Mouse (Mus musculus): ENCODE measurements around the gene Speg. TPM values are rescaled to one million over a fixed set of nuclear protein-coding genes. Genes with fewer than 3 reads are reported as not detected.

The Speg gene
- polyA plus RNA-seq, 1 experiment from 2014 or later = 20.8 TPM

- no peaks in the 10 kb centered on the region for H3K27me3 ChIP-seq (ENCODE audit: control insufficient read depth, insufficient read depth, low read depth, low read length)
- 83% methylated on average over 17 of the region's 17 CpGs for WGBS
Observed at GRCm38 (mm10) chr1:75469287-75469825, 94.3 kb downstream of the Speg start.

GRCm38 (mm10) chr1:75476441-75476840 is 101.3 kb downstream of the Speg start:
- no peaks in the 10 kb centered on the region for H3K27me3 ChIP-seq (ENCODE audit: control insufficient read depth, insufficient read depth, low read depth, low read length)
- peaks cover 33% of the 10 kb centered on the region for H3K36me3 ChIP-seq (ENCODE audit: control insufficient read depth, insufficient read depth, low read length)
- ATAC-seq = no peak
- 94% methylated on average over 11 of the region's 11 CpGs for WGBS
- no peak overlapping the region for H3K27ac ChIP-seq (ENCODE audit: low read length)
- H3K4me3 ChIP-seq (ENCODE audit: low read depth, low read length) = no peak overlapping the region
- no peak overlapping the region for H3K9ac ChIP-seq (ENCODE audit: low read depth, low read length)
- no peaks in the 10 kb centered on the region for H3K9me3 ChIP-seq (replicated peaks; ENCODE audit: control insufficient read depth, low read length, poor library complexity, severe bottlenecking)
- peaks cover 30% of the 10 kb centered on the region for H3K4me1 ChIP-seq (ENCODE audit: control insufficient read depth, insufficient read depth, low read length)
- H3K4me2 ChIP-seq (ENCODE audit: low read length) = no peak overlapping the region

More at GRCm38 (mm10) chr1:75469287-75469825, 94.3 kb downstream of the Speg start:
- H3K36me3 ChIP-seq (ENCODE audit: control insufficient read depth, insufficient read depth, low read length) = peaks cover 13% of the 10 kb centered on the region; the same call in 1 of the 2 replicates
- H3K9me3 ChIP-seq (replicated peaks; ENCODE audit: control insufficient read depth, low read length, poor library complexity, severe bottlenecking) = no peaks in the 10 kb centered on the region
- ATAC-seq = no peak
- no peak overlapping the region for H3K4me3 ChIP-seq (ENCODE audit: low read depth, low read length)
- no peak overlapping the region for H3K9ac ChIP-seq (ENCODE audit: low read depth, low read length)
- no peak overlapping the region for H3K27ac ChIP-seq (ENCODE audit: low read length)
- H3K4me2 ChIP-seq (ENCODE audit: low read length) = no peak overlapping the region
- H3K4me1 ChIP-seq (ENCODE audit: control insufficient read depth, insufficient read depth, low read length) = peaks cover 9% of the 10 kb centered on the region

GRCm38 (mm10) chr1:75477264-75477965 is 102.3 kb downstream of the Speg start:
- Histone ChIP-seq H3K9ac (ENCODE audit: low read depth, low read length) (peak overlapping the region; percentile 47), H3K4me2 (ENCODE audit: low read length) (peak overlapping the region; percentile 80), H3K4me3 (ENCODE audit: low read depth, low read length) (peak overlapping the region; percentile 74), H3K27me3 (ENCODE audit: control insufficient read depth, insufficient read depth, low read depth, low read length) (no peaks in the 10 kb centered on the region), H3K36me3 (ENCODE audit: control insufficient read depth, insufficient read depth, low read length) (peaks cover 31% of the 10 kb centered on the region), H3K4me1 (ENCODE audit: control insufficient read depth, insufficient read depth, low read length) (peaks cover 39% of the 10 kb centered on the region), H3K9me3 (replicated peaks; ENCODE audit: control insufficient read depth, low read length, poor library complexity, severe bottlenecking) (no peaks in the 10 kb centered on the region), H3K27ac (ENCODE audit: low read length) (peak overlapping the region; percentile 43; the same call in 1 of the 2 replicates)
- ATAC-seq = peak; percentile 15; the same call in 1 of the 2 replicates
- 9% methylated on average over 35 of the region's 35 CpGs for WGBS

DNA sequence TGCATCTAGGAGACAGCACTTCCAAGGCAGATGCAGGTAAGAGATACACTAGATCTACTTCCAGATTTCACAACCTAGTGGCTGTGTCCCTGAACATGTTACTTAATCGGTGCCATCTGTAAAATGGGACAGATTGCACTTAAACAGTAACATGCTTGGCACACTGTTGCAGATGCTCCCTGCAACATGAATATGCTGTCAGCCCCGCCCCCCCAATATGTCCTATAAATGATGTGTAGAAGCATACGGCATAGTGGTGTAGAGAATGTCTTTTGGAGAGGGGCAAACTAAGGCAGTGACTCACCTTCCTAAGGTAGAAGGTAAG is 102.8 kb downstream of the Speg start:
- peaks cover 44% of the 10 kb centered on the region for H3K4me1 ChIP-seq (ENCODE audit: control insufficient read depth, insufficient read depth, low read length)
- H3K9ac ChIP-seq (ENCODE audit: low read depth, low read length) = peak overlapping the region; percentile 88
- H3K36me3 ChIP-seq (ENCODE audit: control insufficient read depth, insufficient read depth, low read length) = peaks cover 34% of the 10 kb centered on the region
- peak overlapping the region; percentile 80 for H3K4me2 ChIP-seq (ENCODE audit: low read length)
- peak overlapping the region; percentile 74 for H3K4me3 ChIP-seq (ENCODE audit: low read depth, low read length)
- H3K9me3 ChIP-seq (replicated peaks; ENCODE audit: control insufficient read depth, low read length, poor library complexity, severe bottlenecking) = no peaks in the 10 kb centered on the region
- no peak overlapping the region for H3K27ac ChIP-seq (ENCODE audit: low read length)
- no peak for ATAC-seq
- H3K27me3 ChIP-seq (ENCODE audit: control insufficient read depth, insufficient read depth, low read depth, low read length) = no peaks in the 10 kb centered on the region
- 56% methylated on average over 3 of the region's 3 CpGs for WGBS

GRCm38 (mm10) chr1:75478497-75478896 is 103.4 kb downstream of the Speg start:
- no peak; the same call in 1 of the 2 replicates for ATAC-seq
- 0% methylated on average over 16 of the region's 25 CpGs for WGBS
- H3K4me1 ChIP-seq (ENCODE audit: control insufficient read depth, insufficient read depth, low read length) = peaks cover 45% of the 10 kb centered on the region

DNA sequence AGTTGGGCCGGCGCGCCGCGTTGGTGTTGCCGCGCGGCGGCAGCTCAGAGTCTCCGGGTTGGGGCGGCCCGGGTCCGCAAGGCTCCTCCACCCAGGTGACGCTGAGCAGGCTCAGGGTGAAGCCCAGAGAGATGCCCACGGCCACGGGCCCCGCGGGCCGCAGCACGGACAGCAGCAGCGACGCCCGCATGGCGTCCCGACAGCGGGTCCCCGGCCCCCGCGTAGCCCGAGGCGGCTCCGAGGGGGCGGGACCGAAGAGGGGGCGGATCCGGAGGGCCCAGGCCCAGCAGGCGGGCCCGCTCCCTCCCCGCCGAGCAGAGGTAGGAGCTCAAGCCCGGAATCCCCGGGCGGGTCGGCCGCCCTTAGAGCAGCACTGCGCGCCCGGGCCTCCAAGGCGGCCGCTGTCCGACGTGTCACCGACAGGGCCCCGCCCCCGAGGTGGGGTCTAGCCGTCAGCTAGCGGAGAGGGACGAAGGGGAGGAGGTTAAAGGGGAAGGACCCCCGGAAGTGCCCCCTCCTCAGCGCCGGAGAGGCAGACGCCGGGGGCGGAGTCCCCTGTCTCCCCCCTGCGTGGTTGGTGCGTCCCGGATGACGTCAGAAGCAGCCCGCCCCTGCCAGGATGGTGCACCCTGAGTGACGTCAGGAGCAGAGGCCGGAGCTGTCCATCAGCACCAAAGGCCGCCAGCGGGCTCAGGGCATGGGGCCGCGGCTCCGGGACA is 104.0 kb downstream of the Speg start, which contains the start of the genes Chpf and Tmem198:
Gene Chpf, minus strand, starts transcription at position 392 of the 719 bp plus-strand sequence.
Gene Tmem198, plus strand, starts transcription at position 617 of the 719 bp plus-strand sequence.
- Histone ChIP-seq H3K4me2 (ENCODE audit: low read length) (peak within 1 kb of the TSS; percentile 80), H3K27me3 (ENCODE audit: control insufficient read depth, insufficient read depth, low read depth, low read length) (no peaks in the 10 kb centered on the region), H3K9me3 (replicated peaks; ENCODE audit: control insufficient read depth, low read length, poor library complexity, severe bottlenecking) (no peaks in the 10 kb centered on the region), H3K36me3 (ENCODE audit: control insufficient read depth, insufficient read depth, low read length) (peaks cover 32% of the 10 kb centered on the region), H3K4me1 (ENCODE audit: control insufficient read depth, insufficient read depth, low read length) (peaks cover 43% of the 10 kb centered on the region), H3K4me3 (ENCODE audit: low read depth, low read length) (peak within 1 kb of the TSS; percentile 74), H3K27ac (ENCODE audit: low read length) (peak within 1 kb of the TSS; percentile 80), H3K9ac (ENCODE audit: low read depth, low read length) (peak within 1 kb of the TSS; percentile 88)
- peak; percentile 86 for ATAC-seq
- WGBS = 0% methylated on average over 46 of the region's 76 CpGs

More at GRCm38 (mm10) chr1:75478497-75478896, 103.4 kb downstream of the Speg start:
- H3K9me3 ChIP-seq (replicated peaks; ENCODE audit: control insufficient read depth, low read length, poor library complexity, severe bottlenecking) = no peaks in the 10 kb centered on the region
- peak overlapping the region; percentile 80 for H3K27ac ChIP-seq (ENCODE audit: low read length)
- peak overlapping the region; percentile 80 for H3K4me2 ChIP-seq (ENCODE audit: low read length)
- no peaks in the 10 kb centered on the region for H3K27me3 ChIP-seq (ENCODE audit: control insufficient read depth, insufficient read depth, low read depth, low read length)
- peak overlapping the region; percentile 88 for H3K9ac ChIP-seq (ENCODE audit: low read depth, low read length)
- peaks cover 36% of the 10 kb centered on the region for H3K36me3 ChIP-seq (ENCODE audit: control insufficient read depth, insufficient read depth, low read length)
- H3K4me3 ChIP-seq (ENCODE audit: low read depth, low read length) = peak overlapping the region; percentile 74

DNA sequence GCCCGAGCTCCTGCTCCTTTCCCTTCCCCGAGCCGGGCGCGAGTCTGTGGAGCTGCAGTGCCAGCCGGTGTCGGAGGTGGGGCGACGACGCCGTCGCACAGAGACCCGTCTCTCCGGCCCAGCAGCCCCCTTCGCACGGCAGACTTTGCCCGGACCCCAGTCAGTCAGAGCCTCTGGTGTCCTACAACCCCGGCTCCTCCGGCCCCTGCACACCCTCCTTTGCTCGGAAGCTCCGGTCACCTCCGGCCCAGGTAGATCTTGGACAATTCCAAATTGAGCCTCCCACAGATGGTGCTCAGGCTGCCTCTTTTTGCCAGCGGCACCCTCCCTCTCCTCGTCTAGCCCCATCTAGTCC is 104.5 kb downstream of the Speg start:
- Histone ChIP-seq H3K4me3 (ENCODE audit: low read depth, low read length) (peak overlapping the region; percentile 74), H3K4me2 (ENCODE audit: low read length) (peak overlapping the region; percentile 80), H3K4me1 (ENCODE audit: control insufficient read depth, insufficient read depth, low read length) (peaks cover 43% of the 10 kb centered on the region), H3K27me3 (ENCODE audit: control insufficient read depth, insufficient read depth, low read depth, low read length) (peaks cover 4% of the 10 kb centered on the region), H3K27ac (ENCODE audit: low read length) (peak overlapping the region; percentile 80), H3K9me3 (replicated peaks; ENCODE audit: control insufficient read depth, low read length, poor library complexity, severe bottlenecking) (no peaks in the 10 kb centered on the region), H3K9ac (ENCODE audit: low read depth, low read length) (peak overlapping the region; percentile 88), H3K36me3 (ENCODE audit: control insufficient read depth, insufficient read depth, low read length) (peaks cover 34% of the 10 kb centered on the region)
- 1% methylated on average over 24 of the region's 24 CpGs for WGBS
- peak; percentile 47 for ATAC-seq

DNA sequence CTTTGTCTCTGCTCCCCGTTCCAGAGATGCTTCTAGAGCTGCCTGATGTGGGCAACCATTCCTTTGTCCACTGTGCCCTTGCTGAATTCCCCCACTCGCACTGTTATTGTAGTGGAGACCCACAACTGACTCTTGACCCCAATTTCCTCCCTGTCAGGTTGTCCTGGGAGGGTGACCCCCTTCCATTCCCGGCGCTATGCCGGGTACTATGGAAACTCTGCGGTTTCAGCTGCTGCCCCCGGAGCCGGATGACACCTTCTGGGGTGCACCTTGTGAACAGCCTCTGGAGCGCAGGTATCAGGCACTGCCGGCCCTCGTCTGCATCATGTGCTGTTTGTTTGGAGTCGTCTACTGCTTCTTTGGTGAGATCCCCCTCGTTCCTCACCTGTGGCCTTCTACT is 104.9 kb downstream of the Speg start:
- Histone ChIP-seq H3K27me3 (ENCODE audit: control insufficient read depth, insufficient read depth, low read depth, low read length) (peaks cover 7% of the 10 kb centered on the region), H3K36me3 (ENCODE audit: control insufficient read depth, insufficient read depth, low read length) (peaks cover 33% of the 10 kb centered on the region), H3K9ac (ENCODE audit: low read depth, low read length) (peak overlapping the region; percentile 88), H3K9me3 (replicated peaks; ENCODE audit: control insufficient read depth, low read length, poor library complexity, severe bottlenecking) (no peaks in the 10 kb centered on the region), H3K4me1 (ENCODE audit: control insufficient read depth, insufficient read depth, low read length) (peaks cover 43% of the 10 kb centered on the region), H3K27ac (ENCODE audit: low read length) (peak overlapping the region; percentile 80), H3K4me2 (ENCODE audit: low read length) (peak overlapping the region; percentile 80), H3K4me3 (ENCODE audit: low read depth, low read length) (peak overlapping the region; percentile 74)
- peak; percentile 3; the same call in 1 of the 2 replicates for ATAC-seq
- 10% methylated on average over 13 of the region's 13 CpGs for WGBS
